27 mouse cellular contexts compared by ENCODE assay signal in the genomic region with DNA sequence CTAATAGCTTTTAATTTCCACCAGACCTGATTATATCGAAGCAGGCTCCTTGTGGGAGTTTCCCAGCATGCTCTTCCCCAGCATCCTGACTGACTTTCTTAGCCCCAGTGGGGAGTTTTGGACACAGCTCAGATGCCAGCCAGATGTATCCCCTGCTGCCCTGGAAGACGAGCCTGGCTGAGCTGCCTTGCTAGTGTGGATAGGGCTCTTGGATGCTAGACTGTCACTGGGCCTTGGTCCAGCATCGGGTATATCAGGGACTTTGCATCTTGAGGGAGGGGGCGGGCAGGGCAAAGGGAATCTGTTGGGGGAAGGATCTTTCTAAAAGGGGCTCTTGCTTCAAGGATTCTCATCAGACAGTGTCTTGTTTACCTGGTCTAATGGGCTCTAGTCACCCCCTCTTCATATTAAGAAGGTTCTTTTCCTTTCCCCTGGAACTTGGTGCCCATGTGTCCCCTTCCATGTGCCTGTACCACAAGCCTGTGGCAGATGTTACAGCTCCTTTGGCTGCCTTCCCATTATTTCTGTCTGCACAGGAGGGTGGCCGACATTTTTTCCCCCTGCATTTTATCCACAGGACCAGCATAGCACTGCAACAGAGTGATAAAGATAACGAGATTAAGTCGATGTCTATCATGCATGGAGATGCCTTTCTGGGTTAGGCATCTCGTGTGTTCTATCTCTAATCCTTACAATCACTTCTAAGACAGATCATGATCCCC. TPM values are rescaled to one million over a fixed set of nuclear protein-coding genes. Genes with fewer than 3 reads are reported as not detected.
A peak's percentile ranks its signal among the peaks of the same experiment; 100 is the strongest.
DNase-seq lines count a peak whose midpoint lies in the region; ATAC-seq lines count a peak whose summit lies in the region.
"Had no signal": no experiment of that assay in that cellular context is flagged by ENCODE, and none has a peak within 500 bp of the region (broad histone marks: within the 10 kb centered on the region; RNA-seq: fewer than 3 reads in every experiment).

No protein-coding gene starts in this region.

- peaks cover 15% of the 10 kb centered on the region; the same call in 1 of the 2 replicates for H3K4me1 ChIP-seq in hindbrain, embryonic 14.5 days (replicated peaks; ENCODE audit: control insufficient read depth, insufficient read depth, low read length)
- H3K4me1 ChIP-seq in hindbrain, embryonic 10.5 days (replicated peaks) = peaks cover 8% of the 10 kb centered on the region; the same call in 1 of the 2 replicates
- peaks cover 9% of the 10 kb centered on the region; the same call in 1 of the 2 replicates for H3K4me1 ChIP-seq in midbrain, embryonic 14.5 days (ENCODE audit: control insufficient read depth, insufficient read depth, low read length)
- H3K4me1 ChIP-seq: embryonic facial prominence, embryonic 15.5 days; stomach, embryonic 15.5 days had no signal

- H3K27ac ChIP-seq in hindbrain, embryonic 14.5 days = peak overlapping the region; percentile 68
- no peak overlapping the region for H3K27ac ChIP-seq in hindbrain, embryonic 10.5 days
- H3K27ac ChIP-seq in midbrain, embryonic 14.5 days (replicated peaks; ENCODE audit: low read depth, low read length) = peak overlapping the region; percentile 43
- H3K27ac ChIP-seq: embryonic facial prominence, embryonic 15.5 days; heart, adult 2 months; stomach, embryonic 15.5 days had no signal

- H3K9ac ChIP-seq in hindbrain, embryonic 14.5 days = no peak overlapping the region
- H3K9ac ChIP-seq in midbrain, embryonic 14.5 days (replicated peaks; ENCODE audit: low read length) = no peak overlapping the region; the same call in 1 of the 2 replicates
- H3K9ac ChIP-seq: embryonic facial prominence, embryonic 15.5 days; stomach, embryonic 15.5 days had no signal

- 50% methylated on average over 8 of the region's 8 CpGs for WGBS in hindbrain, embryonic 14.5 days
- WGBS in hindbrain, embryonic 10.5 days = 73% methylated on average over 8 of the region's 8 CpGs
- 43% methylated on average over 8 of the region's 8 CpGs for WGBS in midbrain, embryonic 14.5 days

- peak; percentile 34; the same call in 1 of the 2 replicates for ATAC-seq in hindbrain, embryonic 14.5 days (ENCODE audit: low FRiP score)
- no peak; the same call in 1 of the 2 replicates for ATAC-seq in midbrain, embryonic 14.5 days (ENCODE audit: low FRiP score, low TSS enrichment)
- ATAC-seq: inflammation-experienced regulatory T-cells, adult 6 months had no signal

- no peaks in the 10 kb centered on the region for H3K9me3 ChIP-seq in hindbrain, embryonic 14.5 days (ENCODE audit: control insufficient read depth, low read length)
- no peaks in the 10 kb centered on the region for H3K9me3 ChIP-seq in hindbrain, embryonic 10.5 days
- H3K9me3 ChIP-seq in midbrain, embryonic 14.5 days (ENCODE audit: control insufficient read depth, low read length) = no peaks in the 10 kb centered on the region
- H3K9me3 ChIP-seq: embryonic facial prominence, embryonic 15.5 days; G1E; stomach, embryonic 15.5 days had no signal

- DNase-seq in hindbrain, embryonic 14.5 days (ENCODE audit: low spot score) = no peak
- no peak for DNase-seq in hindbrain, embryonic 10.5 days (ENCODE audit: low spot score)
- DNase-seq in retina, postnatal 1 day = peak; percentile 40
- DNase-seq in retina, embryonic 14.5 days (ENCODE audit: low spot score) = no peak
- peak; percentile 48 for DNase-seq in midbrain, embryonic 14.5 days
- DNase-seq in right cerebral cortex, postnatal 4 days = no peak
- DNase-seq in adrenal gland, postnatal 4 days (ENCODE audit: low spot score in 2 of 2) = no peak
- DNase-seq: adrenal gland, adult 2 months; B cell, adult 2 months; cerebellum, adult 9-10 months; gastrocnemius, postnatal 25 days; heart, adult 2 months; kidney, adult 18-20 months; kidney, postnatal 4 days; lung, postnatal 4 days; thymus, postnatal 25 days had no signal

- no peak overlapping the region for H3K4me3 ChIP-seq in hindbrain, embryonic 14.5 days (replicated peaks; ENCODE audit: low read length)
- H3K4me3 ChIP-seq in hindbrain, embryonic 10.5 days = no peak overlapping the region
- H3K4me3 ChIP-seq in midbrain, embryonic 14.5 days (replicated peaks; ENCODE audit: low read depth, low read length) = no peak overlapping the region
- H3K4me3 ChIP-seq: embryonic facial prominence, embryonic 15.5 days; heart, adult 2 months; myocyte; stomach, embryonic 15.5 days had no signal

- H3K36me3 ChIP-seq in hindbrain, embryonic 14.5 days (replicated peaks; ENCODE audit: control insufficient read depth, insufficient read depth) = peaks cover 13% of the 10 kb centered on the region; the same call in 1 of the 2 replicates
- H3K36me3 ChIP-seq in hindbrain, embryonic 10.5 days = no peaks in the 10 kb centered on the region
- no peaks in the 10 kb centered on the region for H3K36me3 ChIP-seq in midbrain, embryonic 14.5 days (ENCODE audit: control insufficient read depth, insufficient read depth, low read length)
- H3K36me3 ChIP-seq: embryonic facial prominence, embryonic 15.5 days; G1E; stomach, embryonic 15.5 days had no signal

- H3K4me2 ChIP-seq in hindbrain, embryonic 14.5 days (replicated peaks) = no peak overlapping the region
- no peak overlapping the region for H3K4me2 ChIP-seq in midbrain, embryonic 14.5 days (ENCODE audit: low read length)
- H3K4me2 ChIP-seq: embryonic facial prominence, embryonic 15.5 days; stomach, embryonic 15.5 days had no signal

- no peaks in the 10 kb centered on the region for H3K27me3 ChIP-seq in hindbrain, embryonic 14.5 days (ENCODE audit: control insufficient read depth, insufficient read depth, low read length)
- H3K27me3 ChIP-seq in hindbrain, embryonic 10.5 days (ENCODE audit: insufficient read depth, poor library complexity, severe bottlenecking) = no peaks in the 10 kb centered on the region
- no peaks in the 10 kb centered on the region for H3K27me3 ChIP-seq in midbrain, embryonic 14.5 days (ENCODE audit: control insufficient read depth, insufficient read depth, low read length)
- H3K27me3 ChIP-seq: CH12.LX; embryonic facial prominence, embryonic 15.5 days; stomach, embryonic 15.5 days had no signal

RNA-seq across cellular contexts. Expression of gene Dscaml1, which starts 28.6 kb away (rescaled TPM):
- 13.2 and 15.1 TPM in 2 replicates for polyA plus RNA-seq in hindbrain, embryonic 14.5 days (2014; fragmentation: Nextera tagmentation; extraction: Ambion mirVana)
- polyA plus RNA-seq in hindbrain, embryonic 10.5 days (2016; fragmentation: Nextera tagmentation; extraction: Ambion mirVana) = 0.78 and 0.92 TPM in 2 replicates
- 12.4 and 14.8 TPM in 2 replicates for polyA plus RNA-seq in midbrain, embryonic 14.5 days (2014; fragmentation: Nextera tagmentation; extraction: Ambion mirVana)
- 1 to 10 TPM; 2.3 to 2.5 TPM for total RNA-seq in adrenal gland, postnatal 4 days (2021)
- total RNA-seq: CH12.LX; common myeloid progenitor, adult 5-6 weeks; gastrocnemius, postnatal 25 days; heart, adult 2 months; heart, postnatal 25 days; megakaryocyte-erythroid progenitor cell, adult 5-6 weeks had no signal
- polyA plus RNA-seq: G1E; inflammation-experienced regulatory T-cells, adult 6 months; liver, embryonic 16.5 days; myocyte had no signal

RNA-seq across cellular contexts. Expression of gene Fxyd2, which starts 55.6 kb away (rescaled TPM):
- 8.8 and 12.7 TPM in 2 replicates for polyA plus RNA-seq in hindbrain, embryonic 14.5 days (2014; fragmentation: Nextera tagmentation; extraction: Ambion mirVana)
- 0.93 and 1.1 TPM in 2 replicates for polyA plus RNA-seq in hindbrain, embryonic 10.5 days (2016; fragmentation: Nextera tagmentation; extraction: Ambion mirVana)
- 8.0 and 14.1 TPM in 2 replicates for polyA plus RNA-seq in midbrain, embryonic 14.5 days (2014; fragmentation: Nextera tagmentation; extraction: Ambion mirVana)
- 100 to 1,000 TPM in 1 of 2 experiments, 1 to 10 TPM in 1; 8.6 to 119 TPM for total RNA-seq in adrenal gland, postnatal 4 days (2021)
- total RNA-seq: CH12.LX; liver, adult 2 months; megakaryocyte-erythroid progenitor cell, adult 5-6 weeks had no signal
- polyA plus RNA-seq: G1E had no signal

Comparison
In these comparisons a context has a peak if more than half of its experiments do, and no peak if none do; other contexts are left out.
1. DNase-seq: peak in retina, postnatal 1 day (single experiment) and midbrain, embryonic 14.5 days (single experiment); none in hindbrain, embryonic 14.5 days (single experiment), hindbrain, embryonic 10.5 days (single experiment), retina, embryonic 14.5 days (single experiment), right cerebral cortex, postnatal 4 days (single experiment) and adrenal gland, postnatal 4 days (0 of 2).